In genomic region chr3:66687126-66687525, GRCm38 (mm10) we compare ENCODE assay signal across 20 mouse cellular contexts.
"Had no signal": no experiment of that assay in that cellular context is flagged by ENCODE, and none has a peak within 500 bp of the region (broad histone marks: within the 10 kb centered on the region; RNA-seq: fewer than 3 reads in every experiment).

No protein-coding gene starts in this region.

- ATAC-seq: lung, postnatal 0 days; midbrain, embryonic 13.5 days; midbrain, embryonic 15.5 days had no signal

- H3K4me3 ChIP-seq: lung, embryonic 15.5 days; megakaryocyte, embryonic 14.5 days; midbrain, embryonic 13.5 days; midbrain, embryonic 15.5 days; neural tube, embryonic 13.5 days; neural tube, embryonic 15.5 days had no signal

- H3K36me3 ChIP-seq: lung, embryonic 15.5 days; midbrain, embryonic 13.5 days; midbrain, embryonic 15.5 days; neural tube, embryonic 13.5 days; neural tube, embryonic 15.5 days had no signal

- DNase-seq: lung, adult 2 months; lung, postnatal 14 days; lung, postnatal 36 days; retina, postnatal 1 day; right cerebral cortex, adult 18-20 months; right cerebral cortex, postnatal 25 days; right cerebral cortex, postnatal 4 days; spleen, adult 18-20 months; thymus, adult 18-20 months; thymus, postnatal 14 days; thymus, postnatal 36 days had no signal

- H3K9ac ChIP-seq: lung, embryonic 15.5 days; midbrain, embryonic 13.5 days; midbrain, embryonic 15.5 days; neural tube, embryonic 13.5 days; neural tube, embryonic 15.5 days had no signal

- H3K9me3 ChIP-seq: lung, embryonic 15.5 days; midbrain, embryonic 13.5 days; midbrain, embryonic 15.5 days; neural tube, embryonic 13.5 days; neural tube, embryonic 15.5 days had no signal

- H3K27me3 ChIP-seq: lung, embryonic 15.5 days; midbrain, embryonic 13.5 days; midbrain, embryonic 15.5 days; neural tube, embryonic 13.5 days; neural tube, embryonic 15.5 days had no signal

- H3K4me2 ChIP-seq: lung, embryonic 15.5 days; midbrain, embryonic 11.5 days; midbrain, embryonic 13.5 days; midbrain, embryonic 15.5 days; neural tube, embryonic 13.5 days; neural tube, embryonic 15.5 days had no signal

- H3K27ac ChIP-seq: lung, embryonic 15.5 days; macrophage; midbrain, embryonic 13.5 days; midbrain, embryonic 15.5 days; neural tube, embryonic 13.5 days; neural tube, embryonic 15.5 days had no signal

- H3K4me1 ChIP-seq: lung, embryonic 15.5 days; megakaryocyte, embryonic 14.5 days had no signal
